Mouse (Mus musculus): Measurements from ENCODE around the gene Ptch2. TPM values are rescaled to one million over a fixed set of nuclear protein-coding genes. Genes with fewer than 3 reads are reported as not detected.

Gene Ptch2
- total RNA-seq, 2 experiments from 2014 or later: 1.7 to 3.5 TPM

GRCm38 (mm10) chr4:117133366-117133796, 37.5 kb downstream of the Ptch2 start:
- TF ChIP-seq CTCF (IDR thresholded peaks at IDR 0.05): no peak
- intact Hi-C loops (cut with DNase I): loop anchor here (5.0 kb wide), 1 partner anchor 311 kb away; the partner anchor contains the start of gene Hpdl
- Histone ChIP-seq H3K27ac (peak overlapping the region; percentile 89), H3K4me3 (peak overlapping the region; percentile 73)
- DNase-seq (ENCODE audit: extremely low spot score in 1 of 2, low spot score in 2 of 2): no peak

GRCm38 (mm10) chr4:117133817-117134600, 38.1 kb downstream of the Ptch2 start, which contains the start of gene Plk3:
TSS of gene Plk3 (minus strand) at chr4:117133963.
- Histone ChIP-seq H3K27ac (peak within 1 kb of the TSS; percentile 89), H3K4me3 (peak within 1 kb of the TSS; percentile 73)
- DNase-seq (ENCODE audit: extremely low spot score in 1 of 2, low spot score in 2 of 2): peak; percentile 97 to 98
- intact Hi-C loops (cut with DNase I): loop anchor here (5.0 kb wide), 1 partner anchor 312 kb away; the partner anchor contains the start of gene Hpdl
- TF ChIP-seq CTCF (IDR thresholded peaks at IDR 0.05): peak; percentile 2; the same call in 1 of the 2 replicates

GRCm38 (mm10) chr4:117134601-117134995, 38.7 kb downstream of the Ptch2 start:
- no peak for TF ChIP-seq CTCF (IDR thresholded peaks at IDR 0.05)
- Histone ChIP-seq H3K27ac (no peak overlapping the region), H3K4me3 (no peak overlapping the region; the same call in 1 of the 2 replicates)
- no peak for DNase-seq (ENCODE audit: extremely low spot score in 1 of 2, low spot score in 2 of 2)
- intact Hi-C loops (cut with DNase I): loop anchor here (5.0 kb wide), 1 partner anchor 312 kb away; the partner anchor contains the start of gene Hpdl

GRCm38 (mm10) chr4:117136034-117136433, 40.2 kb downstream of the Ptch2 start:
- no peak for TF ChIP-seq CTCF (IDR thresholded peaks at IDR 0.05)
- Histone ChIP-seq H3K4me3 (no peak overlapping the region), H3K27ac (no peak overlapping the region)
- DNase-seq (ENCODE audit: extremely low spot score in 1 of 2, low spot score in 2 of 2): no peak
- intact Hi-C loops (cut with DNase I): no loop called here

GRCm38 (mm10) chr4:117138295-117139216, 42.7 kb downstream of the Ptch2 start:
- no peak for DNase-seq (ENCODE audit: extremely low spot score in 1 of 2, low spot score in 2 of 2)
- no peak overlapping the region for H3K4me3 ChIP-seq
- intact Hi-C loops (cut with DNase I): no loop called here
- H3K27ac ChIP-seq: no peak overlapping the region
- TF ChIP-seq CTCF (IDR thresholded peaks at IDR 0.05): no peak

GRCm38 (mm10) chr4:117139217-117139612, 43.3 kb downstream of the Ptch2 start:
- intact Hi-C loops (cut with DNase I): no loop called here
- DNase-seq (ENCODE audit: extremely low spot score in 1 of 2, low spot score in 2 of 2): no peak
- TF ChIP-seq CTCF (IDR thresholded peaks at IDR 0.05): peak; percentile 85

GRCm38 (mm10) chr4:117140613-117141012, 44.7 kb downstream of the Ptch2 start:
- TF ChIP-seq CTCF (IDR thresholded peaks at IDR 0.05): peak; percentile 65
- intact Hi-C loops (cut with DNase I): loop anchor here (2.0 kb wide), 1 partner anchor 138 kb away; no protein-coding TSS in a partner anchor
- Histone ChIP-seq H3K4me3 (no peak overlapping the region), H3K27ac (no peak overlapping the region)
- DNase-seq (ENCODE audit: extremely low spot score in 1 of 2, low spot score in 2 of 2): no peak

More at GRCm38 (mm10) chr4:117139217-117139612, 43.3 kb downstream of the Ptch2 start:
- Histone ChIP-seq H3K4me3 (no peak overlapping the region), H3K27ac (no peak overlapping the region)

GRCm38 (mm10) chr4:117143023-117143422, 47.1 kb downstream of the Ptch2 start:
- no peak for TF ChIP-seq CTCF (IDR thresholded peaks at IDR 0.05)
- intact Hi-C loops (cut with DNase I): no loop called here
- no peak overlapping the region for H3K4me3 ChIP-seq
- no peak overlapping the region for H3K27ac ChIP-seq
- no peak for DNase-seq (ENCODE audit: extremely low spot score in 1 of 2, low spot score in 2 of 2)

GRCm38 (mm10) chr4:117145248-117145647, 49.4 kb downstream of the Ptch2 start:
- intact Hi-C loops (cut with DNase I): no loop called here
- Histone ChIP-seq H3K4me3 (no peak overlapping the region), H3K27ac (no peak overlapping the region)
- no peak for DNase-seq (ENCODE audit: extremely low spot score in 1 of 2, low spot score in 2 of 2)
- no peak for TF ChIP-seq CTCF (IDR thresholded peaks at IDR 0.05)

GRCm38 (mm10) chr4:117146176-117146575, 50.3 kb downstream of the Ptch2 start:
- peak; percentile 72 to 74 for DNase-seq (ENCODE audit: extremely low spot score in 1 of 2, low spot score in 2 of 2)
- intact Hi-C loops (cut with DNase I): no loop called here
- peak; percentile 91 for TF ChIP-seq CTCF (IDR thresholded peaks at IDR 0.05)

GRCm38 (mm10) chr4:117148047-117148713, 52.3 kb downstream of the Ptch2 start:
- TF ChIP-seq CTCF (IDR thresholded peaks at IDR 0.05): no peak
- Histone ChIP-seq H3K27ac (no peak overlapping the region), H3K4me3 (no peak overlapping the region)
- DNase-seq (ENCODE audit: extremely low spot score in 1 of 2, low spot score in 2 of 2): no peak
- intact Hi-C loops (cut with DNase I): no loop called here

More at GRCm38 (mm10) chr4:117146176-117146575, 50.3 kb downstream of the Ptch2 start:
- Histone ChIP-seq H3K27ac (no peak overlapping the region), H3K4me3 (no peak overlapping the region)

Data from left cerebral cortex, adult 2 months (tissue).